Mouse (Mus musculus) stomach, postnatal 0 days (tissue): ENCODE measurements around the gene Gdf11. TPM values are rescaled to one million over a fixed set of nuclear protein-coding genes. Genes with fewer than 3 reads are reported as not detected.

Experiments used
- ATAC-seq: fragments of 200-750 bp; cut with Nextera tagmentation; 2 replicates; pipeline ENCODE4 v1.8.0; 2017; ENCODE audit not compliant: low FRiP score, low TSS enrichment
- DNase-seq: peaks from one replicate; pipeline ENCODE4 v3.0.0-alpha.2; 2016; ENCODE audit warnings: low spot score
- H3K27ac ChIP-seq: fragments of 300-500 bp; sonication (generic); replicated peaks from 2 replicates; pipeline ENCODE4 v1.5.1; 2014; ENCODE audit warnings: mild to moderate bottlenecking, control low read depth
- H3K27me3 ChIP-seq: fragments of 300-500 bp; sonication (generic); 2 replicates; pipeline ENCODE4 v1.6.1; 2014; ENCODE audit warnings: low read length; ENCODE audit not compliant: control insufficient read depth, insufficient read depth
- H3K36me3 ChIP-seq: fragments of 300-500 bp; sonication (generic); 2 replicates; pipeline ENCODE4 v1.6.1; 2014; ENCODE audit warnings: low read length, mixed read lengths; ENCODE audit not compliant: control insufficient read depth, insufficient read depth
- H3K4me1 ChIP-seq: fragments of 300-500 bp; sonication (generic); replicated peaks from 2 replicates; pipeline ENCODE4 v1.6.1; 2014; ENCODE audit warnings: antibody characterized with exemption; ENCODE audit not compliant: control insufficient read depth, insufficient read depth
- H3K4me2 ChIP-seq: fragments of 300-500 bp; sonication (generic); replicated peaks from 2 replicates; pipeline ENCODE4 v1.6.1; 2014; ENCODE audit warnings: low read depth, mild to moderate bottlenecking, control low read depth, moderate library complexity
- H3K4me3 ChIP-seq: fragments of 300-500 bp; sonication (generic); 2 replicates; pipeline ENCODE4 v1.5.1; 2014; ENCODE audit warnings: low read depth, low read length, control low read depth
- H3K9ac ChIP-seq: fragments of 300-500 bp; sonication (generic); 2 replicates; pipeline ENCODE4 v1.6.1; 2014; ENCODE audit warnings: mild to moderate bottlenecking, low read length, control low read depth, mixed read lengths
- H3K9me3 ChIP-seq: fragments of 300-500 bp; sonication (generic); 2 replicates; pipeline ENCODE4 v1.6.1; 2016; ENCODE audit warnings: low read length; ENCODE audit not compliant: control insufficient read depth
- CTCF ChIP-seq: IDR thresholded peaks from 2 replicates; pipeline ENCODE4 v1.5.1; 2016; ENCODE audit warnings: antibody characterized with exemption, low read depth, mild to moderate bottlenecking, moderate library complexity
- EP300 ChIP-seq: optimal IDR thresholded peaks from 2 replicates; pipeline ENCODE3; 2016; ENCODE audit warnings: antibody characterized with exemption
- WGBS: fragments of 180-500 bp; shearing (Covaris S2); extraction: QIAGEN DNeasy Blood & Tissue Kit; methylation state at CpG from one replicate; pipeline ENCODE4 v1.1.7; 2014; 5-methylcytosine and 5-hydroxymethylcytosine counted together
- polyA plus RNA-seq: library from polyadenylated mRNA; unstranded; fragments of >200 nt; fragmentation: Nextera tagmentation; extraction: Ambion mirVana; gene quantifications from 2 replicates; pipeline ENCODE4 v1.2.1, GENCODE M21; 2015

Gdf11 gene
- polyA plus RNA-seq, 1 experiment from 2014 or later, result 1.6 TPM

- Histone ChIP-seq H3K27ac (no peak overlapping the region), H3K4me1 (no peaks in the 10 kb centered on the region), H3K4me2 (no peak overlapping the region), H3K4me3 (no peak overlapping the region), H3K9me3 (no peaks in the 10 kb centered on the region), H3K36me3 (no peaks in the 10 kb centered on the region), H3K9ac (no peak overlapping the region), H3K27me3 (no peaks in the 10 kb centered on the region)
- no peak for ATAC-seq
- TF ChIP-seq EP300 (no peak), CTCF (no peak)
- DNase-seq, result no peak
- WGBS, result 77% methylated on average over 5 of the region's 5 CpGs
These were observed 13.3 kb upstream of the Gdf11 start for GRCm38 (mm10) chr10:128904812-128905211.

- Histone ChIP-seq H3K4me2 (no peak overlapping the region), H3K4me1 (no peaks in the 10 kb centered on the region), H3K9me3 (no peaks in the 10 kb centered on the region), H3K27ac (no peak overlapping the region), H3K9ac (no peak overlapping the region), H3K36me3 (no peaks in the 10 kb centered on the region), H3K27me3 (no peaks in the 10 kb centered on the region), H3K4me3 (no peak overlapping the region)
- 72% methylated on average over 3 of the region's 3 CpGs for WGBS
- ATAC-seq (no peak), DNase-seq (no peak)
- no peak for TF ChIP-seq EP300
These were observed 11.0 kb upstream of the Gdf11 start for GRCm38 (mm10) chr10:128902409-128902988.

DNA sequence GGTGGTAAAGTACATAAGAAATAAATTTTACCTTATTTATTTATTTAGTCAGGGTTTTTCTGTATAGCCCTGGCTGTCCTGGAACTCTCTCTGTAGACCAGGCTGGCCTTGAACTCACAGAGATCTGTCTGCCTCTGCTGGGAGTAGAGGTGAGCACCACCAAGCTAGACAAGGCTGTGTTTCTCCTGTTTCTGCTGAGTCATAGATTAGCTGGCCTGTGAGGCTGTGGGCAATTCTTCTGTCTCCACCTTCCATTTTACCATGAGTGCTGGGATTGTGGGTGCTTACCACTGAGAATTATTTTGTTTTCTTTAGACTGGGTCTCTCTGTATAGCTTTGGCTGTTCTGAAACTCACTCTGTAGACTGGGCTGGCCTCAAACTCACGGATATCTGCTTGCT, 9.9 kb upstream of the Gdf11 start:
- 79% methylated on average over 1 of the region's 1 CpGs for WGBS
- Histone ChIP-seq H3K9ac (no peak overlapping the region), H3K4me2 (no peak overlapping the region), H3K9me3 (no peaks in the 10 kb centered on the region), H3K27me3 (no peaks in the 10 kb centered on the region), H3K4me3 (no peak overlapping the region), H3K4me1 (no peaks in the 10 kb centered on the region), H3K27ac (no peak overlapping the region), H3K36me3 (no peaks in the 10 kb centered on the region)
- no peak for TF ChIP-seq EP300
- TF ChIP-seq CTCF, result no peak
- DNase-seq, result no peak
- no peak for ATAC-seq

DNA sequence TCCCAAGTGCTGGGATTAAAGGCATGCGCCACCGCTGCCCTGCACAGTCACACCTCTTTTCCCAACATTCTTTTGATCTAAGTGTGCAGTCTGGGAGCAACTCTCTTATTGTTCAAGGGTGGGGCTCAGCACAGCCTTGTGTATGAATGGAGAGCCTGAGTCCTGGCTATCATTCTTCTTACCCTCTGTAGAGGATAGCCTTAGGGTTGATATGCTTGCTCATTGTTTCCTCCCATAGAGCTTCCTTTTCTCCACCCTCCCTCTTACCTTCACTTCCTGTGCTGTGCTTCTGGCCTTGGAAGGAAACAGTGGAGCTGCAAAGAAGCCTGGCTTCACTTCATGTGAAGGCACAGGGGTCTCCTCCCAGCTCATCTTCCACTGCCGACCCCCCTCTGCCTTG, 9.2 kb upstream of the Gdf11 start, which contains the start of gene Cd63:
Gene Cd63, plus strand, starts transcription at position 292 of the 400 bp plus-strand sequence.
- TF ChIP-seq EP300 (no peak), CTCF (no peak)
- no peak within 1 kb of the TSS for H3K27ac ChIP-seq

GRCm38 (mm10) chr10:128899759-128900490, 8.4 kb upstream of the Gdf11 start:
- ATAC-seq (no peak), DNase-seq (no peak)
- no peak overlapping the region for H3K9ac ChIP-seq
- 72% methylated on average over 6 of the region's 6 CpGs for WGBS
- H3K4me1 ChIP-seq, result no peaks in the 10 kb centered on the region
- no peak overlapping the region for H3K27ac ChIP-seq
- no peak overlapping the region for H3K4me2 ChIP-seq
- no peaks in the 10 kb centered on the region for H3K27me3 ChIP-seq
- H3K9me3 ChIP-seq, result no peaks in the 10 kb centered on the region
- H3K4me3 ChIP-seq, result no peak overlapping the region
- TF ChIP-seq EP300, result no peak
- no peak for TF ChIP-seq CTCF
- H3K36me3 ChIP-seq, result no peaks in the 10 kb centered on the region

More for the DNA sequence above, 9.2 kb upstream of the Gdf11 start, which contains the start of gene Cd63:
- Histone ChIP-seq H3K4me3 (no peak within 1 kb of the TSS), H3K9me3 (no peaks in the 10 kb centered on the region), H3K4me1 (no peaks in the 10 kb centered on the region), H3K4me2 (no peak within 1 kb of the TSS), H3K36me3 (no peaks in the 10 kb centered on the region), H3K9ac (no peak within 1 kb of the TSS), H3K27me3 (no peaks in the 10 kb centered on the region)
- DNase-seq, result peak; percentile 21
- 53% methylated on average over 3 of the region's 3 CpGs for WGBS
- peak; percentile 88 for ATAC-seq

DNA sequence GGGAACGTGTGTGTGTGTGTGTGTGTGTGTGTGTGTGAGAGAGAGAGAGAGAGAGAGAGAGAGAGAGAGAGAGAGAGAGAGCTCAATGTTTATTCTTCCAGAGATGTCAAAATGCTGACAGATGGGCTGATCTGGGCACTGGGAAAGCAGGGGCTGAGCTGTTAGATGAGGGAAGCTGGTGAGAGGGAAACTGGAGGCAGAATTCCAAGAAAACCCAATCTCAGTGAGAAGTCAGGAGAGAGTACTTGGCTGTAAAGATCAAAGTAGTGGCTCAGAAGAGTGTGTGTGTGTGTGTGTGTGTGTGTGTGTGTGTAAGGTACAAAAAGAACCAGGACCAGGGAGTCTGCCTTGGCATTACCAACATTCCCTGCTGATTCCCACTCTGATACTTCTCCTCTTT, 6.0 kb upstream of the Gdf11 start:
- Histone ChIP-seq H3K27ac (no peak overlapping the region), H3K36me3 (no peaks in the 10 kb centered on the region), H3K9me3 (no peaks in the 10 kb centered on the region), H3K27me3 (no peaks in the 10 kb centered on the region), H3K4me3 (no peak overlapping the region), H3K9ac (no peak overlapping the region), H3K4me2 (no peak overlapping the region), H3K4me1 (no peaks in the 10 kb centered on the region)
- TF ChIP-seq EP300, result no peak
- no peak for TF ChIP-seq CTCF
- WGBS, result 5% methylated on average over 1 of the region's 1 CpGs
- ATAC-seq (no peak), DNase-seq (no peak)
